Mouse (Mus musculus) kidney, postnatal 0 days (tissue): ENCODE data around the gene Selenon. TPM values are rescaled to one million over a fixed set of nuclear protein-coding genes. Genes with fewer than 3 reads are reported as not detected.

ENCODE experiments used
- ATAC-seq: fragments of 200-750 bp; cut with Nextera tagmentation; replicated peaks from 2 replicates; pipeline ENCODE4 v1.8.0; 2017; ENCODE audit warnings: low read depth, moderate number of reproducible peaks, moderate TSS enrichment, moderate library complexity; ENCODE audit not compliant: low FRiP score
- DNase-seq: peaks from one replicate; pipeline ENCODE4 v3.0.0-alpha.2; 2016; ENCODE audit warnings: low spot score
- H3K27ac ChIP-seq: fragments of 300-500 bp; sonication (generic); 2 replicates; pipeline ENCODE4 v1.5.1; 2014; ENCODE audit warnings: mild to moderate bottlenecking
- H3K27me3 ChIP-seq: fragments of 300-500 bp; sonication (generic); 2 replicates; pipeline ENCODE4 v1.6.1; 2014; ENCODE audit warnings: low read length, mixed read lengths; ENCODE audit not compliant: insufficient read depth
- H3K36me3 ChIP-seq: fragments of 300-500 bp; sonication (generic); 2 replicates; pipeline ENCODE4 v1.6.1; 2014; ENCODE audit warnings: low read length, mixed read lengths; ENCODE audit not compliant: insufficient read depth
- H3K4me1 ChIP-seq: fragments of 300-500 bp; sonication (generic); replicated peaks from 2 replicates; pipeline ENCODE4 v1.6.1; 2014; ENCODE audit warnings: antibody characterized with exemption, low read length, mixed read lengths; ENCODE audit not compliant: insufficient read depth
- H3K4me2 ChIP-seq: fragments of 300-500 bp; sonication (generic); 2 replicates; pipeline ENCODE4 v1.6.1; 2014; ENCODE audit warnings: mild to moderate bottlenecking, low read length, moderate library complexity, mixed read lengths
- H3K4me3 ChIP-seq: fragments of 300-500 bp; sonication (generic); replicated peaks from 2 replicates; pipeline ENCODE4 v1.5.1; 2014; ENCODE audit warnings: low read depth, low read length
- H3K9ac ChIP-seq: fragments of 300-500 bp; sonication (generic); 2 replicates; pipeline ENCODE4 v1.6.1; 2014; ENCODE audit warnings: low read depth, low read length
- H3K9me3 ChIP-seq: fragments of 300-500 bp; sonication (generic); replicated peaks from 2 replicates; pipeline ENCODE4 v1.6.1; 2016; ENCODE audit warnings: low read length, inconsistent platforms, mixed read lengths
- CTCF ChIP-seq: IDR thresholded peaks from 2 replicates; pipeline ENCODE4 v1.5.1; 2016; ENCODE audit warnings: antibody characterized with exemption, low read depth, mild to moderate bottlenecking, moderate library complexity
- WGBS: fragments of 180-500 bp; shearing (Covaris S2); extraction: QIAGEN DNeasy Blood & Tissue Kit; methylation state at CpG from one replicate; pipeline ENCODE4 v1.1.7; 2014; 5-methylcytosine and 5-hydroxymethylcytosine counted together
- polyA plus RNA-seq: library from polyadenylated mRNA; unstranded; fragments of >200 nt; fragmentation: Nextera tagmentation; extraction: Ambion mirVana; gene quantifications from 2 replicates; pipeline ENCODE4 v1.2.1, GENCODE M21; 2015

Selenon gene
- polyA plus RNA-seq, 1 experiment from 2014 or later = 27.9 TPM

DNA sequence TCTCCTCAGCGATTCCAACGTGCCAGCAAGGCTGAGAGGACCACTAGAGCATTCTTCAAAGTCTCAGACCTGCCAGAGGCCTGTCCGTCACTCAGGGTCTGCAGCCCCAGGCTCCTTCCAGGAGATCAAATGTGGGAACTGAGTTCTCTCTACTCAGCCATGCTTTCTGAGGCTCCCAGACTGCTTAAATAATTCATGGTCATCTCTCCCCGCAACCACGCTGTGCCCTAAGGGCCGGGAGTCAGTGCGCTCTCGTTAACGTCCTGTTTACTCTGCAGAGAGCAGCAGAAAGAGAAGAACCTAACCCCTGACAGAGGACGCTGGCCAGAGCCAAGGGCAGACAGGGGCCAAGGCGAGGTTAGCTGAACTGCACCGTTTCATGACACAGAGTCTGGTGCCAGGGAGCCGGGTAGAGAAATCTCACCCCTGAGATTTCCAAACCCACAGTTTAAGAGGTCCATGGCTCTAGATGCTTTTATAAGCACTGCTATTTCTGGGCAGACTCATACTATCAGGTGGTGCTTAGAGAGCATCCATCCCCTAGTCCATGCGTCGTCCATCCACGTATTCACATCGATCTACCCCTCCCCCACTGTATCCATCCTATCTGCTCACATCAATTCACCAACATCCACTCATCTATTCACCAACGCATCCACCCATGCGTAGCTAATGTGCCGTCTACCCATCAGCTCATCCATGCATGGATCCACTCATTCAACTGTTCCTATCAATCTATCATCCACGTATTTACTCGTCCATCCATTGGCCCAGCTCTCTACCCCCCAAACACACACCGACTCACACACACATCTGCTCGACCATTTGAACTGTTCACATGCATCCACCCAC is 20.7 kb upstream of the Selenon start:
- Histone ChIP-seq H3K9me3 (no peaks in the 10 kb centered on the region), H3K36me3 (no peaks in the 10 kb centered on the region), H3K27me3 (no peaks in the 10 kb centered on the region), H3K9ac (no peak overlapping the region), H3K4me3 (no peak overlapping the region), H3K4me1 (no peaks in the 10 kb centered on the region), H3K4me2 (no peak overlapping the region), H3K27ac (no peak overlapping the region)
- WGBS = 65% methylated on average over 24 of the region's 24 CpGs
- ATAC-seq = no peak
- TF ChIP-seq CTCF = no peak
- DNase-seq = no peak

DNA sequence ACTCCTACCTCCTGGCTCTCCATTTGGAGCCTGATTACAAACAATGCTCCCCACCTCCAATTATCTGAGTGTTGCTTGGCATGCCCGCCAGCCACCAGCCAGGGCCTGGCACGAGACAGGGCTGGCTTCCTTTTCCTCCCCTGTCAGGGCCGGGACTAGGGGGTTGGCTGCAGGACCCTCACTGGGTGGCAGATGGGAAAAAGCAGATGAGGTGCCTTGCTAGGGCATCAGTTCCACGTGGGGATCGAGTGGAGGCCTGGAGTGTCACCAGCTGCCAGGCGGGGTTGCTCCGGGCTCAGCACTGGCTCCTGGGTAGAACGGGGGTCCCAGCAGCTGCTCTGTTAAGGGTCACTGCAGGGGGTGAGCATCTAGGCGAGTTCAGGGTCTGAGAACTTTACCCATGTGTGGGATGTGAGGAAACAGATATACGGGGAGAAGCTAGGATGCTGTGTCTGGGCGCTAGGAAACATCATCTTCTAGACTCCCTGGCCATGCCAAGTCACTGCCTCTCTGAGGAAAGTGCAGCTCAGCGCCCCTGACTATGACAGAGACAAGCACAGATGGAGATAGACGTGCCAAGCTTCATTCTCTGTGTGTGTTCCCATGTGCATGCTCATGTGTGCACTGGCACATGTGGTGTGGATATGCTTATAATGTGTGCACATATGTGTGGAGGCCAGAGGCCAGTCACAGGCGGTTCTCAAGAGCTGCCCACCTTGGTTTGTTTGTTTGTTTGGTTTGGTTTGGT is 18.9 kb upstream of the Selenon start:
- H3K9ac ChIP-seq = no peak overlapping the region
- no peaks in the 10 kb centered on the region for H3K4me1 ChIP-seq
- H3K4me2 ChIP-seq = no peak overlapping the region
- no peaks in the 10 kb centered on the region for H3K9me3 ChIP-seq
- WGBS = 66% methylated on average over 14 of the region's 14 CpGs
- no peak overlapping the region for H3K27ac ChIP-seq
- DNase-seq (no peak), ATAC-seq (no peak)
- H3K27me3 ChIP-seq = no peaks in the 10 kb centered on the region
- no peak for TF ChIP-seq CTCF
- H3K4me3 ChIP-seq = no peak overlapping the region
- no peaks in the 10 kb centered on the region for H3K36me3 ChIP-seq

DNA sequence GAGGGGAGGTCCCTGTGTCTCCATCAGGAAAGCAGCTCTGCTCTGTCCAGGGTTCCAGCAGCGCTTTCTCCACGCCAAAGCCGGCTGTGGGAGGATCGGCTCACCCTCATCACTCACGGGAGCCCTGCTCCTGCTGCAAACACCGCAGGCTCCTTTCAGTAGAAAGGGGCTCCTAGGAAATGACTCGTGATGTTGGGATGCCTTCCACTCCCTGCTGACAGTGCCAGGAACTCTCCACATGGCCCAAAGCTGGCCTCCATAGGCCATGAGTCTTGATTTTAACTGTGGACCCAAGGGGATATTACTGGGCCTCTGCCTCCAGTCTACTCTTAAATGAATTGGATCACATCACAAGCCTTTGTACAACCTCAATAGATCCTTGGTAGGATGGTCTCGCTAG is 17.9 kb upstream of the Selenon start:
- Histone ChIP-seq H3K4me3 (no peak overlapping the region), H3K27ac (no peak overlapping the region), H3K4me2 (no peak overlapping the region), H3K9me3 (no peaks in the 10 kb centered on the region), H3K27me3 (no peaks in the 10 kb centered on the region), H3K36me3 (no peaks in the 10 kb centered on the region), H3K9ac (no peak overlapping the region), H3K4me1 (no peaks in the 10 kb centered on the region)
- 70% methylated on average over 8 of the region's 8 CpGs for WGBS
- DNase-seq (no peak), ATAC-seq (no peak)
- TF ChIP-seq CTCF = no peak

DNA sequence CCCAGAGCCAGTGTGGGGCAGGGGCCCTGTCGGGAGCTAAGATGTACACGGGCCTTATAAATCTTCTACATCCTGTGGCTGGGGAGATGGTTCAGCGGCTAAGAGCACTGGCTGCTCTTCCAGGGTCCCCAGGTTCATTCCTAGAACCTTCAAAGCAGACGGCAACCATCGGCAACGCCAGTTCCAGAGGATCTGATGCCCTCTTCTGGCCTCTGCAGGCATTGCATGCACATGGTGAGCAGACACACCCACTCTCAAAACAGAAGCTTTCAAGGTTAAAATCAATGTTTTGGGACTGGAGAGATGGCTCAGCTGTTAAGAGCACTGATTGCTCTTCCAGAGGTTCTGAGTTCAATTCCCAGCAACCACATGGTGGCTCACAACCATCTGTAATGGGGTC is 17.2 kb upstream of the Selenon start:
- H3K9ac ChIP-seq = no peak overlapping the region
- H3K36me3 ChIP-seq = no peaks in the 10 kb centered on the region
- H3K4me2 ChIP-seq = no peak overlapping the region
- DNase-seq (no peak), ATAC-seq (no peak)
- H3K27me3 ChIP-seq = no peaks in the 10 kb centered on the region
- TF ChIP-seq CTCF = peak; percentile 65
- H3K4me1 ChIP-seq = no peaks in the 10 kb centered on the region
- H3K27ac ChIP-seq = no peak overlapping the region
- no peak overlapping the region for H3K4me3 ChIP-seq
- WGBS = 67% methylated on average over 6 of the region's 6 CpGs
- H3K9me3 ChIP-seq = no peaks in the 10 kb centered on the region

DNA sequence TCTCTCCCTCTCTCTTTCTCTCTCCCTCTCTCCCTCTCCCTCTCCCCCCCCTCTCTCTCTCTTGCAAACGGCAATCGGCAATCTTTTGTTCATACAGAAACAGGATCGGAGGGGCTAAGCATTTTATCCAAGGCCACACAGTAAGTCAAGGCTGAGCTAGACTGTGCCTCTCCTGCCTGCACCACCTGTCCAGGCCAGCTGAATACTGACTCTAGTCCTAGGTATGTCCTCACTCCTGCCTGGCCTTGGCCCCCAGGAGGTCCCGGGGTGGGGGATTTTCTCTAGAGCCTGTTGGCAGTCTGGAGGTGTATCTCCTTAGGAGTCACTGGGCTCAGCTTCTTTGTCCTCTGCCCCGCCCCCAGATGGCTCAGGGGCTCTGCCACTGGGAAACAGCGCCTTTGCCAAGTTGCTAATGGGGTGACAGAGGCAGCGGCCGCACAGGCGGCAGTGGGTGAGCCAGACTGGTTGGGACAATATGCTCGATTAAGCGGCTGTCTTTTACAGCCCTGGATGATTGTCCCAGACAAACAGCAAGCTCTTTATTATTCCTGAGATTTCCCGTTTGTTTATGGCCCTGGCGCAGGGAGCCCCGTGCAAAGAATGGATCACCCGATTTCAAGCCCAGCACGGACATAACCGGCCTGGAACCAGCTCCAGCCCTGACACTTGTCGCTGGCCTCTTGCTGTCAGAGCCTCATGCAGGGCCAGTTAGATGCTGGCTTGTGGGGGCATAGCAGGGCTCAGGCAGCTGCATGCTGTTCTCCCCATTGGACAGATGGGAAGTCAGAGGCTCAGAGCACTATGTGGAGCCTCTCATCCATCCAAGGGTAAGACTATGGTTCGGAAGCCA is 15.6 kb upstream of the Selenon start:
- Histone ChIP-seq H3K4me3 (no peak overlapping the region), H3K27me3 (no peaks in the 10 kb centered on the region), H3K27ac (no peak overlapping the region), H3K4me2 (no peak overlapping the region), H3K4me1 (no peaks in the 10 kb centered on the region), H3K9me3 (no peaks in the 10 kb centered on the region), H3K36me3 (no peaks in the 10 kb centered on the region), H3K9ac (no peak overlapping the region)
- DNase-seq (no peak), ATAC-seq (no peak)
- 40% methylated on average over 19 of the region's 19 CpGs for whole genome bisulfite sequencing
- TF ChIP-seq CTCF = no peak

DNA sequence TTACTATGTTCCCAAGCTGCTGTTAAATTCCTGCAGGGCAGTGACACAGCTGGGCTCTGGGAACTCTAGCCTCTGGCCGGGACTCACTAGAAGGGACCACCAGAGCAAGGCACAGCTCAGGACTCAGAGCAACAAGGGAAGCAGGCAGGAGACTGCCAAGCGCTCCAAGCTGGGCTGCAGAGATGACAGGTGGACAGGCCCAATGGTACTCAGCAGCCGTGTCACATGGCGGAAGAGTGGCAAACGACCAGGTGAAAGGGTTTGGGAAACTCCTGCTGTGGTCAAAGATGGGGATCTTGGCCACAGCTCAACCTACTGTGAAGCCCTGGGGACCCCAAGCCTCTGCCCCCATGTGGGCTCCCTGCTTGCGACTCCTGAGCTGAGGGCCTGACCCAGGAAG is 12.1 kb upstream of the Selenon start:
- H3K9me3 ChIP-seq = no peaks in the 10 kb centered on the region
- H3K4me1 ChIP-seq = no peaks in the 10 kb centered on the region
- 84% methylated on average over 6 of the region's 6 CpGs for WGBS
- no peak overlapping the region for H3K27ac ChIP-seq
- no peak overlapping the region for H3K9ac ChIP-seq
- DNase-seq (no peak), ATAC-seq (no peak)
- H3K27me3 ChIP-seq = no peaks in the 10 kb centered on the region
- H3K4me2 ChIP-seq = no peak overlapping the region
- no peak for TF ChIP-seq CTCF
- H3K4me3 ChIP-seq = no peak overlapping the region
- H3K36me3 ChIP-seq = no peaks in the 10 kb centered on the region
